Mouse (Mus musculus) brain, embryonic 14.5 days (tissue): ENCODE results near the gene Wdr11. TPM values are rescaled to one million over a fixed set of nuclear protein-coding genes. Genes with fewer than 3 reads are reported as not detected.

ENCODE experiments used
- DNase-seq: peaks from one replicate; pipeline ENCODE4 v3.0.0-alpha.2; 2011; ENCODE audit warnings: low read depth
- CTCF ChIP-seq: fragments of 200-500 bp; IDR thresholded peaks from 2 replicates; pipeline ENCODE4 v1.5.1; 2012; ENCODE audit warnings: inconsistent platforms, mild to moderate bottlenecking, moderate library complexity, borderline replicate concordance; ENCODE audit not compliant: insufficient read depth, insufficient read length; ENCODE audit errors: extremely low read depth
- POLR2A ChIP-seq: fragments of 200-500 bp; IDR thresholded peaks from 2 replicates; pipeline ENCODE4 v1.6.1; 2012; ENCODE audit warnings: mild to moderate bottlenecking, inconsistent platforms, borderline replicate concordance; ENCODE audit not compliant: poor library complexity, insufficient read depth, insufficient read length, severe bottlenecking; ENCODE audit errors: extremely low read depth
- polyA plus RNA-seq: library from polyadenylated mRNA; depleted of rRNA; stranded (reverse); fragments of >200 nt; gene quantifications from 2 replicates; pipeline ENCODE4 v1.2.3, GENCODE M21; 2012

The Wdr11 gene
- polyA plus RNA-seq, 1 experiment: 38.2 TPM

DNA sequence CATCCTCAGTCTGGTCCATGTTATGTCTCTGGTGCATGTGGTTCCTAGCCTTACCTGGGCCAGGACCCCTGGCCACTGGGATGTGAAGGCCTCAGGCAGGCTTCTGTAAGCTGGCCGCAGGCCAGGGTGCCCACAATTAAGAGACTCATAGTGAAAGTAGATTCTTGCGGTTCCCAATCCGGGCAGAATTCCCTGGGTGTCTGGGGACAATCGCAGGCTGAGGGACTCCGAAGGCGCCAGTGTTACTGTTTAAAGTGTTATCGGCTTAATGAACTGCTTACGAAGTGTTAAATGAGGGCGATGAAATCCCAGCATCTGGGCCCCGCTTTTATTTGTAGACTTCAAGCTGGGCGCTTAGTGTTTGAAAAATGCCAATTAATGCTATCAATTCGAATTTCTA, 63.3 kb downstream of the Wdr11 start:
- DNase-seq: peak; percentile 91
- TF ChIP-seq CTCF: no peak
- no peak for TF ChIP-seq POLR2A

DNA sequence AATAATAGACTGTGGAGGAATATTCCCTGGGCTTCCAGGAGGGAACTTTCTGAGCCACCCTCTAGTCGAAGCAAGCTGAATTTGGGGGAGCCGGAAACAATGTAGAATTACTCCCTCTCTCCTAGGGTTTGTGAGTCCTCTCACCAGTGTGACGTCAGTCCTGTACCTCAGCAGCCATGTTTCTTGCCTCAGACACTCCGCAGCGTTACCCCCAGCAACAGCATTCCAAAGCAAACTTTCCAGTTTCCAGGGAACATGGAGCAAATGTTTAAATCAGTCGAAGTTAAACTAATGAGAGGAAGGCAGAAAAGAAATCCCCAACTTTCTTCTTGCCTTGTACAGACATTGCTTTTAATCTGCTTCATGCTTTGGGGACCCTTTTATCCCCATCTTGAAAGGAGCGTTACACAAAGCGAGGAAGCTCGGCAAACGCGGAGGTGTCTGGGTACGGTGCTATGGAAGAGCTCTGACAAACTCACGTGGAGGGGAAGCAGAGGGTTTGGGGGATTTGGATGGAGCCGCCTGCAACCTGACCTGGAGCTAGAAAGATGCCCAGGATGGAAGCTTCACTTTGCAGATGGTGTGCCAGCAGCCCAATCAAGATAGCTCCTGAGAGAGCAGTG, 64.1 kb downstream of the Wdr11 start:
- TF ChIP-seq CTCF (no peak), POLR2A (no peak)
- DNase-seq: peak; percentile 52

DNA sequence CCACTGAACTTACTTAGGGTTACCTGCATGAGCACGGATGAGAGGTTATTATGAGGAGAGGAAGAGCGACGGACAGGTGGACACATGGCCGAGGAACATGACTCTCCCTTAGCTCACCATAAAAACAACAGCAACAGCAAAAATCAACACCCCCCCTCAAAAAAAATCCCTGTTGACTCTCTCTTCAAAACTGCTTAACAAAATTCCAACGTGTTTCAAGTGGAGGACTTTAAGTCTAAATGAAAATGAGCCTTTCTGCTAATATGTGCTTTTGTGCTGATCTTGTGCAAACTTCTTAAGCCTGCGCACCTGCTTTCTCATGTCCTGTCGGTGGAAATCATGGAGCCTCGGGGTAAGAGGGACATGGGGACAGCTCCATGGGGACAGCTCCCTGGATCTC, 66.2 kb downstream of the Wdr11 start:
- no peak for DNase-seq
- TF ChIP-seq CTCF (no peak), POLR2A (no peak)

DNA sequence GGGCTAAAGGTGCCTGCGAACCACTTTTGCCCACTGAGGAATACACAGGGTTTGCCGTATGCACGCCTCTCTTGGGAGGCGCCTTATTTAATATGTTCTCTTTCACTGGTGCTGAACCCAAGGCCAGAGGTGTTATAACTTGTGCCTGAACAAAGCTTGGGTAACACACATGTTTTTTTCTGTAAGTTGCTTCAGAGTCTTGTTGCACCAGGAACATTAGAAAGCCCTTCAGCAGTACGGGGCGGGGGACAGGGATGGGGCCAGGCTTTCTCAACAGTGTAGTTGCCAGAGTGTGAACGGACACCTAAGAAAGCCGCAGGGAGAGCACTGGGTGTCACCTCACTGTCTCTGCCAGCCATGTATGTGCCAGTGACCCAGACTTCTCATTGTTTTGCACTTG, 68.1 kb downstream of the Wdr11 start:
- TF ChIP-seq CTCF: no peak
- no peak for TF ChIP-seq POLR2A

DNA sequence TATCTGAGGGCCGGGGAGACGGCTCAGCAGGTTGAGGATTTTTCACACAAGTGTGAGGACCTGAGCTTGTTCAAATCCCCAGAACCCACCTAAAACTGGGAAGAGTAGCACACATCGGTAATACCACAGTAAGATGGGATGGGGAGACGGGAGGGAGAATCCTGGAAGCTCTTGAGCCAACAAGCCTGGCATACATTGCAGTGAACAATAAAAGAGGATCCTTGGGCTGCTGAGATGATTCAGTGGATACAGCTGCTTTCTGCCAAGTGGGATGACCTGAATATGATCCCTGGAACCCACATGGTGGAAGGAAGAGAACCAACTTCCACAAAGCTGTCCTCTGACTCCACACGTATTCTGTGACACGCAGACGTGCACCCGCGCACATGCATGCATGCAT, 68.9 kb downstream of the Wdr11 start:
- TF ChIP-seq CTCF: no peak
- TF ChIP-seq POLR2A: no peak
- DNase-seq: no peak

More for the DNA sequence above, 68.1 kb downstream of the Wdr11 start:
- DNase-seq: no peak

DNA sequence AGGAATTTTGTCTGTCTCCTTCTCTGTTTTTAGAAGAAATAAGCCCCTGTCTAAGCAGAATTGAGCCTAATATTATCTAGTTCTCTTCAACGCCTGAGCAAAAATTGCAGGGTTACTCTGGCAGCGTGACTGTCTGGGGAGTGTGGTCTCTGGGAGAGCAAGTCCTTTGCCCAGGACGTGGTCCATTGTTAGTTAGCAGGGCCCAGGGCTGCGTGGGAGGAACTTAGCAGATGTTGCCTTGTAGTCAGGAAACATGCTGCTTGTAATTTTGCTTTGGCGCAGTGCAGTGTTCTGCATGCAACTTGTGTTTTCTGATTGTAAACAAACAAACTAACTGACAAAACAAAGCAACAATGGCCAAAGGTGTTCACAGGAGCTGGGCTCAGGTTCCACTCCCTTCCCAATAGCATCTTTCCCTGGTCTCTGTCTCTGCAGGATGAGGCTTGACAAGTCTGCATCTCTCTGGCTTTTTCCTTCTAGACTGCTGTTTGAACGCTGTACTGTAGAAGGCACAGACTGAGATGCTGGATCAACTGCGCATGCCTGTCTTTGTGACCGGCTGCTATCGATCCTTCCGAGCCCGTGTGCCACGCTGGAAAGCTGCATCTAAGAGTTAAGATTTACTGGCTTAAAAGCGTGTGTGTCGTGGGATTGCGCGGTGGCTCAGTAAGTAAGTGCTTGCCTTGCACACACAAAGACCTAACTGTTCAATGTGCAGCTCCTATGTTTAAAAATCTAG, 70.6 kb downstream of the Wdr11 start:
- TF ChIP-seq CTCF (no peak), POLR2A (no peak)
- DNase-seq: peak; percentile 58

DNA sequence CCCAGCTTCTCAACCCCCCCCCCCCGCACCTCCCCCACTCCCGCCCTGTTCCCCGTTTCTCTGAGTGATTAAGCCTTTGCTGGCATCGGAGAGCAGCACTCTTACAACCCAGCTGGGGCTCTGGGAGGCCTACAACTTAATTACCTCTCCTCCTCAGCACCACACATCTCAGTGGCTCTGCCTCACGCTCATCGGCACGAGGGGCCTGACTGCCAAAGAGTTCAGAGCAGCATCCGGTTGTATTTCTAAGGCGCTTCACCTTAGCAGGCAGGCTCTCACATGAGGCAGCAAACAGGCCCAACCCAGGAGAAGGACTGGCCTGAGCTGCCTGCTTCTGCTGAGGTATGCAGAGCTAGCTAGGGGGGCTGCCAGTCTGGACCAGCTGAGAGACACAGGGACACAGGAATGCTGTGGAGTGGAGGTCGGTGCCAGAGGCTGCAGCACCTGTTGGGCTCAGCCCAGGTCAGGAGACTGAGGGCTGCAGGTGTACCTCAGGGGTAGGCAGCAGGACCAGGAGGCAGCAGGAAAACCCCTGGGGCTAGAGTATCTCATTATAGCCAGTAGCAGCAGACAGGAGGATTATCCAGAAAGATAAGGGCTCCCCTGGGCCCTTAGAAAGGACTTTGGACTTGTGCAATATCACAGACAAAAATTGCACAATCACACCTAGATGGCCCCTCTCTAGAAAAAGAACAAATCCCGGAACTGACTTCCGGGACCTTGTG, 72.3 kb downstream of the Wdr11 start:
- no peak for TF ChIP-seq CTCF
- no peak for TF ChIP-seq POLR2A
- DNase-seq: peak; percentile 80

DNA sequence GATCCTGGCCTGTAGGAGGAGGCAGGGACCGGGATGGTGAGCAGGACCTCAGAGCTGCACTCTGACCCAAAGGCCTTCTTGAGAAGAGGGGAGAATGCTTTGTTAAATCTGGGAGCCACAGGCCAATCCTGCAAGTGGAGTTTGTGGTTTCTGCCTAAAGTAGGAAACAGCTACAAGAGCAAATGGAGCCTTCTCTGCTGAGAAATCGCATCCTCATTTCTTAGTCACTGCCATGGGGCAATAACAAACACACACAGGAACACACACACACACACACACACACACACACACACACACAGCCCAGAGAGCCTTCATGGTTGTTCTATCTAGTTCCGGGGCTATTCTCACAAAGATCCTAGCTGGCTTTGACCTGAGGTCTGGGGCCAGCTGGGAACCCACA, 73.7 kb downstream of the Wdr11 start:
- TF ChIP-seq CTCF (no peak), POLR2A (no peak)

DNA sequence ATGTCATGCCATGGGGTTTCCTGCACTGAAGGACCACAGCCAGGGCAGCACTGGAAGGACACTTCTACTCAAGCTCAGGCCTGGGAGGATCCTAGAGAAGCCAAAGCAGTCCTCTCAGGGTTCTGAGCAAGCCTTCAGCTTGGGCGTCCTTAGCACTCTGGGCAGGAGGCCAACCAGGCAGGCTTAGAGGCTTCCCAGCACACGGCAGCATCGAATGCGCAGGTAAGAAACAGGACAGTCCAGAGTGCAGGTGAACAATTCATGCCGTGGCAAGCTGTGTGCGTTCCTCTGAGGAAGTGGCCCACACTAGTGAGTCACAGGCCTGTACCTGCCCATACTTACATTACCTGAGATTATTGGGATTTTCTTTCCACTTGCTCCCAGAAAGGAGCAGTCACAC, 74.3 kb downstream of the Wdr11 start:
- peak; percentile 35 for DNase-seq
- TF ChIP-seq CTCF (no peak), POLR2A (no peak)

More for the DNA sequence above, 73.7 kb downstream of the Wdr11 start:
- DNase-seq: no peak

DNA sequence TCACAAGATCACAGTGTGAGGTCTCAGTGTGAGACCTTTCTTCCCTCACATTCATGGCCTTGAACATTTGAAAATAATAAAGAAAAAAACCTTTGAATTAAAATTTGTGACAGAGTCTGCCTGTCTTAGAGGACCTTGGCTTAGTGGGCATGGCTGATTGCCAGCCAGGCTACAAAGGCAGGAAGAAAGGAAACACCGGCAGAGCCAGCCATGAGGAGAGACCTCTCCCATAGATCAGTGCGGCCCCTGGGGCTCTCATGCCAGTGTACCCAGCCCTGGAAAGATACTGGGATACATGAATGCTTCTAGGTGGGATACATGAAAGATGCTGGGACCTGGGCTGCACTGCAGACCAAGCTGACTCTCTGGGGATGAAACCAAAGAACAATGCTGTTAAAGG, 74.9 kb downstream of the Wdr11 start:
- TF ChIP-seq CTCF (no peak), POLR2A (no peak)
- peak; percentile 37 for DNase-seq

DNA sequence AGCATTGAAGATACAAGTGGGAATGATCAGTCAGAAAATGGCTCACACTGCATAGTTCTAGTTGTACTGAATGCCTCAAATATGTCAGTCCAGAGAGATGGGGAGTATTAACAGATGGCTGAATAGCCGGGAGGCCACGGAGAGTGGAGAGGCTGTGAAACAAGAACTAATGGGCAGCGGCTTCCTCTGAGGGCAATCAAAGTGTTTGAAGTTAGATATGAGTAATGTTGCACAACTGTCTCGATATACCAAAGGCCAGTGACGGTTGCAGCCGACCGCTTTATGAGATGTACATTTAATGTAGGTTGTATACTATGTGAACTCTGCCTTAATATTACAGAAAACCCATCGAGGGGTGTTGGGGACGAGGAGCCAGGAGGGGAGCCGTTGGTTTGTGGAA, 78.6 kb downstream of the Wdr11 start:
- no peak for DNase-seq
- TF ChIP-seq CTCF: no peak
- TF ChIP-seq POLR2A: no peak
